Mouse (Mus musculus): Measurements from ENCODE around the gene Gnaz.

- no peak for TF ChIP-seq CTCF (IDR thresholded peaks at IDR 0.05)
- no peak for TF ChIP-seq EP300 (IDR thresholded peaks at IDR 0.05)
These were observed 53.3 kb downstream of the Gnaz start for GRCm38 (mm10) chr10:75020271-75020670.

Data from lung, postnatal 0 days (tissue).